Mouse (Mus musculus) heart, adult 9 months (tissue): ENCODE results near the gene Ildr2.

ENCODE experiments used
- DNase-seq, 2 experiments: peaks; one replicate each; pipeline ENCODE4 v3.0.0; 2022; ENCODE audit warnings: low spot score in 2 of 2

Ildr2 gene

DNA sequence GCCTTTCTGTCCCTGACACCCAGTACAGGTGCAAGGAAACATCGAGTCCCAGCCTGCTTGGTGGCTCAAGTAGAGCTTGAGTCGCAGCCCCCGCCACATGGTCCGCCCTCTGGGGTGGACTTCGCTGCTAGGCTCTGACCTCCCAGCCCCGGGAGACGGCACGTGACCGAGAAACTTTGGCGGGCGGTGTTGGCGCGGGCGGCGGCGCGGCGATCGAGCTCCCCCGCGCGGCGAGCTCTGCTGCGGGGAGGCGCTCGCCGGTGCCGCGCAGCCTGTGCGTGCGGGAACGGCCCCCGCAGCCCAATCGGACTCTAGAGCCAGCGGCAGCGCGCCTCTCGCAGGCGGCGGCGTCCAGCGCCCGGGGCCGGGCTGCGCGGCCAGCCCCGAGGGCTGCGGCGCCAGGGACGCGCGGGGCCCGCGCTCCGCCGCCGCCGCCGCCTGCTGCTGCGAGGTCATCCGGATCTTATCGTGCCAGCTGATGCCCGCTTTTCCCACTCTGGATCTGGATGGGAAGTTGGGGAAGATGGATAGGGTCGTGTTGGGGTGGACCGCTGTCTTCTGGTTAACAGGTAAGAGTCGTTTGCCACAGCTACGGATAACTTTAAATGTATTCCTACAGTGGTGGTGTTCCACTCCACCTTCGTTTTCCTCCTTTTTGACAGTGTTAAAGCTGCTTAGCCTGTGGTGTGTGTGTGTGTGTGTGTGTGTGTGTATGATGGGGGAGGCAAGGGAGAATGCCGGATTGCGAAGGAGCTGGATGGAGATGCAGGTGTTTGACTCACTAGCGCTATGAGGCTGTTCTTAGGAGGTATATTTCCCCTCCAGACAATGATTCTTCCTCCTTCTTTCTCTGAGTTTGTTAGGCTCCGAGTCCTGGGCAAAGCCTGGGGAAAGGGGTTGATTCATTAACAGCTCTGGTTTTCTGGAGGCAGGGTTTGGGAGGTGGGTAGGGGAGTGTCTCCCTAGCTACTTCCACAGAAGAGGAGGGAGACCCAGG, at the start of gene Ildr2:
TSS of gene Ildr2 (plus strand) at position 242 of the 997 bp plus-strand sequence.
- peak; percentile 41 to 55 for DNase-seq

DNA sequence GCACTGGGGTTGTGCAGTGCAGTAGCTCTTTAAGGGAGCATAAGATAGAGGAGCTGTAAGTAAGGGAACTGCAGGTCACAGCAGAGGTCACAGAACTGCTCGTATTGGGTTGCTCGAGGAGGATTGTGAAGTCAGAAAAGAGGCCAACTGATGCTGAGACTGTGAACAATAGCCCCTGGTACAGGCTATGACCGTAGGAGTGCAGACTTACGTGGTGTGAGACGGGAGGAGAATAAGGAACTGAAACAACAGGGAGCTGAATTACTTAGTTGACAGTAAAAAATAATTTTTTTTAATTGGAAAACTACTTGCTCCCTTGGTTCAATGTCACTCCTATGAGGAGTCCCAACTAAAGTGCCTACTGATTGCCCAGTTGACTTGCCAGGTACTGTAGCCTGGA, 49.8 kb upstream of the Ildr2 start:
- no peak for DNase-seq

GRCm38 (mm10) chr1:166205159-166205558, 48.8 kb upstream of the Ildr2 start:
- DNase-seq: no peak

- no peak for DNase-seq
These were observed 44.6 kb upstream of the Ildr2 start for GRCm38 (mm10) chr1:166209371-166209770.

DNA sequence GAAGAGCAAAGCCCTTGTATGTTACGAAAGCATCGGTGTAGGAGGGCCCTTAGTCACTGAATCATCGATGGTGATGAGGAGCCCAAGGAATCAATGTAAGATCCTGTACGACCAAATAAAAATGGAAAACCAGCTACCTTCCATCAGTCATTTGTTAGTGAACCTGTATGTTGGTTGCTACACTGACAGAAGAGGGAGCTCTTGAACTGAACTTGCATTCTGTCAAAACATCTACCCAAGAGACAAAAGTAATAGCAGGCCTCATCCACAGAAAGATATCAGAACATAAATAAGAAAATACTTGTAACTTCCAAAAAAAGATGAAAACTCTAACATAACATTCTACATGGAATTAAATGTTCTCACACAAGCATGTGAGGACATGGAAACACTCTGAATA, 39.8 kb upstream of the Ildr2 start:
- DNase-seq: no peak

DNA sequence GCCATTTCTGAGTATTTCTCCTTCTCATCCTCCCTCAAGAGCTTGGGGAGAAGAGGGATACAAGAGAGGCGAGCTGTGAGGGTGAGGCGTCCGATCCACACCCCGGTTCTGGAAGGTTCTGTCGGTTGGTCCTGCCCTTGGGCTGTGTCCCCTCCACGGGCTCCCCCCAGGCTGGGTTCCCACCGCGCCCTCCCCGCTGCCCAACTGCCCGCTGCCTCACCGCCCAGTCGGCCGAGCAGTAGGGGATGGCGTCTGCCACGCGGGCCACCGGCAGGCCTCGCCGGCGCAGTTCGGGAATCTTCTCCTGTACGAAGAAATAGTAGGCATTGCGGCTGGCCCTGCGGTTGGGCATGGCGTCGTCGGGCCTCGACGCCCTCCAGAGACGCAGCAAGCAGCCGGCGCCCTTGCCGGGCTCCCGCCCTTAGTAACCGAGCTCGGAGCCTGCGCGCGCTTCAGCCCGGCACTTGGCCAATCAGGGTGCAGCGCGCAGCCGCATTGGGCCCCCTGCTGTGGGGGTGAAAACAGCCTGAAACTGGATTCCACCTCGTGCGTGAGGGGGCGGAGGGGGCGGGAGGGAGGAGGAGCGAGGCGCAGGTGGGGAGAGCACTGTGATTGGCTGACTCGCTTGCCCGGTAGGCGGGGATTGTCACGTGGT, 15.5 kb upstream of the Ildr2 start, which contains the start of gene Mael:
TSS of gene Mael (minus strand) at position 433 of the 655 bp plus-strand sequence.
- DNase-seq: no peak

- no peak for DNase-seq
These were observed 9.7 kb upstream of the Ildr2 start for GRCm38 (mm10) chr1:166244285-166244684.

- DNase-seq: no peak
These were observed 1.2 kb downstream of the Ildr2 start for GRCm38 (mm10) chr1:166255091-166255490.

DNA sequence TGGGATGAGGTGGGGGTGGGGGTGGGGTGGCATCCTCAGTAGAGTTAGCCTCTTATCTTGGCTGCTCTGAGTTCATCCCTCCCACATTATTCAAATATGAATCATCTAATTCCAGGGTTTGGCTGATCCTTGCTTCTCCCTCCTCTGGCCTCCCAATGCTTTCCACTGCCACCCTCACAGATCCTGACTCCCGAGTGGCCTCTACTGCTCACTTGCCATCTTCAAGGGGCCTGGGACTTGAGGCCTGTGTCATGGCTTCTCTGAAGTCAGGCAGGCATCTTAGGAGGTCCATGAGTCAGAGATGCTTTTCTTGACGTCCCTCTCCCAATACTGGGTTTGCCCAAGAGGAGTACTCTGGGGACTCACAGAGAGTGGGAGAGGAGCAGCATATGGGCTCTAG, 1.7 kb downstream of the Ildr2 start:
- DNase-seq: peak; percentile 11 to 48

DNA sequence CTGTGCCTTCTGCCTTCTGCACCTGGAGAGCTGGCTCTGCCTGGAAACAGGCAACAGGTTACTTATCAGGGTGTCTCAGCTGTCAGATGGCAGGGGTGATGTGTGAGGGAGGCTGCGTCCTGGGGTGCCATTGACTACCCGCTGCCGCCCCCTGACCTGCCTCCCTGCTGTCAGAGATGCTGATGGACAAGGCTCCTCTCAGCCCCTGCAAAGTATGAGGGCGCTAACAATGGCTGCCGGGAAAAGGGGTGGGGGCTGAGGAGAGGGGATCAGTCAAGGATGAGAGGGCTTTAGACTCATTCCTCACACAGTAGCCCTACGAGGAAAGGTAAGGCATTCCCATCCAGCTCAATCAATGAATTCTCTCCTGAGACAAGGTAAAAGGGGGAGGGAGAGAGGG, 2.4 kb downstream of the Ildr2 start:
- no peak for DNase-seq

- DNase-seq: no peak
These were observed 3.0 kb downstream of the Ildr2 start for GRCm38 (mm10) chr1:166256898-166257297.

- DNase-seq: no peak
These were observed 5.6 kb downstream of the Ildr2 start for GRCm38 (mm10) chr1:166259526-166259925.

DNA sequence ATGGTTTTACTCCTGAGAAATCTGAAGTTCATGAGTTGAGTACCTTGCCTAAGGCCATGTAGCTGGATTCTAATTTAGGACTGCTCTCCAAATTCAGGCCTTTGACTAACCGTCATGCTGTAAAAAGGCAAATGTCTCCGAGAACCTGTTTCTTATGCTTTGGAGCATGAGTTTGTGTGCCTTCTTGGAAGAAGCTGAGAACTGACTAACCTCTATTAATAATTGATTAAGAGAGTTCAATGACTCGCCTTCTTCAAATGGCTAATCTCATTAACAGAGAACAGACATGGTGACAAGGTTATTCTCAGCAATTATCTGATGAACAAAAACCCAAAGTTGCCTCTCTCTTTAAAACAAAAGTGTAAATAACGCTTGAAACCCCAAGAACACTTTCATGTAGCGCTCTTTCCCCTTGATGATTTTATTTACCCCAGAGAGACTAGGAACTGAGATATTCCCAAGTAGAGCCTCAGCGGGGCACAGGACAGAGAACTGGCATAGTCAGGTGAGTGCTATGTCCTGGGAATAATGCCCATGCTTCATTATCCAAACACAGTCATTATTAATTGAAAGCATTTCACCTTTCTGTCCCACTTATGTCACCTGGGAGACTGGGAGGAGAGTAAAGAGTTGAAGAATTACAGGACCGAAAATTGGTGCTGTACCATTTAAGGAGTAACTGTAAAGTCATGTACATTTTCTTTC, 12.2 kb downstream of the Ildr2 start:
- no peak for DNase-seq

DNA sequence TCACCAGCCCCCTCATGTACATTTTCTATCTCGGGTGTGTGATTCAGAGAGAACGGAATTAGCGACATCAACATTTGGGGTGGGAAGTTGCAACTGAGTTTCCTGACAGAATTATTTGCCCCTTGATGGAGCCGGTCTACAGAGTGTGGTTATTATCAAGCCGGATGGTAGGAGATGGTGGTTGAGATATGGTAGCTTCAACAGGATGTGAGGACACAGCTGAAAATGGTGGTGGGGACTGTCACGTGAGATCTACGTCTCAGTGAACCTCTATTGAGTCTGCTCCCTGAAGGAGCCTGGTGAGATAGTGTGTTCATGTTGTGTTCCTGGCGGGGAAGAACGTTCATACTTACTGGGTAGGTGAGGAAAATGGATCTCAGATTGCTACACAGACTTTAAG, 13.0 kb downstream of the Ildr2 start:
- no peak for DNase-seq

- DNase-seq: no peak
These were observed 14.3 kb downstream of the Ildr2 start for GRCm38 (mm10) chr1:166268218-166268617.

DNA sequence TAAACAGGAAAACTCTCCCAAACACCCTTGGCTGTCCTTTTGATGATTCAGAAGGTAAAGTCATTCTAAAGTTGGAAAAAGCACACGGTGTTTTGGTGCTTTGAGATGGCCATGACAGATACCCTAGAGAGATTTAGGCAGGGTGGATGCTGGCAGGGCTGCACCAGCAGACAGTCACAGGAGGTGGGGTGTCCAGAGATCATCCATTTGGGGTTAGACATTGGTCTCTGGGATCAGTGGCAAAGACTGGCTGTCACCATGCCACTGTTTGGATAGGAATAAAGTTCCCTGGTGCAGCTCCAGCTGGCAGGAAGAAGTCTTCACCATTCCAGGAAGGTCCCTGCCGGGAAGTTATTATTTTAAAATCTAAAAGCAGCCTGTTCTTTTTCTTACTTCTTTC, 24.8 kb downstream of the Ildr2 start:
- no peak for DNase-seq

DNA sequence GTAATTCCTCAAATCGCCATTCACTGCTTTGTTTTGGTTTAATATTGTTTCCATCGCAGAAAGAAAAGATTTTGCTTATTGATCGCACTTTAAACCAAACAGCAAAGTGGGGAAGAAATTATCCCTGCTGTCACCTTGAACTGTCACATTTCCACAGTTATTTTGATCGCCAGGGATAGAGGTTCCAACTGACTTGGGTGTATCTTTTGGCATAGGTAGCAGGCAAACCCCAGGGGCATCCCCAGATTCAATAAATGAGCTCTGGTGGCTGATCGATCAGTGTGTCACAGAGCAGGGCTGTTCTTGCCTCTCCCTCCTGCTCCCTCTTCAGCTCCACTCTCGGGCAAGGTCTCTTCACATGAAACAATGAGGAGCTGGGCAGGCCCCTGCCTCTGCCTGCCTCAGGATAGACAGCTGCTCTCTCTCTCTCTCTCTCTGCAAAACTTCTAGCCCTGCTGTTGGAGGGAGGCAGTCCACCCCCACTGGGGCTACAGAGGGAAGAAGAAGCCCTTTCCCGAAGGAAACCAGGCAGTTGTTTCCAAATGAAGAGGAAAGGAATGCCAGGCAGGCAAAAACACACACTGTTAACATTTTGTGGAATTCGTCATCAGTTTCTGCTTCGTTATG, 25.8 kb downstream of the Ildr2 start:
- no peak for DNase-seq

DNA sequence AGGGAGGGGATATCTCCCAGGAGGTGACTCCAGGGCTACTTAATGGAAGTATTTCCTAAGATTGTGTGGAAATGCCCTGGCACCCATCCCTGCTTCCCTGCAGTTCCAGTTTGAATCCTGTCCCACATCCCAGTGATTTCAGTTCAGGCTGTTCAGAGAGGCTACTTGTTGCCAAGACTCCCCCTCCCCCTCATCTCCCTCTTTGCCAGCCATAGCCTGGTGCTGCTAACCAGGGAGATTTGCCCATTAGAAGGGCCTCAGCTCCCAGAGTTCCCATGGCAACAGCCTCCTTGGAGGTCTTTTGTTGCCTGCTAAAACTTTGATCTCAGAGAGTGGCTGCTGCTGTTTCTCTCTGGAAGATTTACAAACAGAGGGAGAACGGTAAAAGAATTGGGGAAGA, 26.6 kb downstream of the Ildr2 start:
- peak in 1 of 2 experiments; percentile 4 for DNase-seq

DNA sequence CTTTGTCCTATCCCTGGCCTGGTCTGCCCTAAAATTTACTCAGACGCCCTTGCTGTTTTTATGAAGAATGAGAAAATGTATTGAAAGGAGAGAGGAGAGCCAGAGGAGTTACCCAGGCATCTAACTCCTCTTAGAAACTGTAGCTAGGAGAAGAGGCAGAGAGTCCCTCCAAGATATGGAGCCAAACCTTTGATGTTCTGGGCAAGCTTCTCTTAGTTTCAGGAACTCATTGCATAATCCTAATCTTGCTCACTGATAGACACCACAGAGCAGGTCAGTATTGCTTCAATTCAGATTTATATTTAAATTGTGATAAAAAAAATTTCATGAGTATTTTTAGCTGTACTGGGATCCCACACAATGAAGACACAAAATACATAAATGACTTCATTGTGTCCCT, 27.3 kb downstream of the Ildr2 start:
- DNase-seq: peak in 1 of 2 experiments; percentile 13

- no peak for DNase-seq
These were observed 27.9 kb downstream of the Ildr2 start for GRCm38 (mm10) chr1:166281836-166282235.

DNA sequence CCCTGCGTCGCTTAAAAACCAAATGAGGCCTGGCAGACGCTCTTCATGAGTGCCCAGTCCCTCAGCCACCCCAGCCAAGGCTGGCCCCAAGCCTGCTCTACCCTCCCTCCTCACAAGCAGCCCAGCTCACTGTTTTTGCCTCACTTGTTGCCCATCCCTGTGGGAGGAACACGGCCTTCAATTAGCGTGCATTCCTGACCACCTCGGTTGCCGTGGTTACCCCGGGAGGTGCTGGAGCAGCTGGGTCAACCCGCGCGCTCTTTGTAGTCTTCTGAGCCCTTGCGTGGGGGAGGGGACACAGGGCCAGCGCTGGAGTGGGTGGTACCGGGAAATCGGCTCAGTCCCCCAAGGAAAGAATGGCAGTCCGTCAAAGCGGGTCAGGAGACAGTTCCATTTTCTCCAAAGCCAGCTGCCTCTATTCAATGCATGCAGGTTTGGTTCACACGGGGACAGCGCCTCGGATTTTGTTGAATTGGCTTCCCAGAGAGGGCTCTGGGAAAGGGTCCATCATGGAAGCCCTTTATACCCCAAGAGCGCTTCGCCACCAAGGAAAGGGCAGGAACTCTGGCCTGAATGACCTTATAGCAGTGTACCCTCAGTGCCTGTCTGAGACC, 28.8 kb downstream of the Ildr2 start:
- no peak for DNase-seq
